ENCODE assay signal across 8 mouse cellular contexts in genomic region chr16:32913937-32914881, GRCm38 (mm10). TPM values are rescaled to one million over a fixed set of nuclear protein-coding genes. Genes with fewer than 3 reads are reported as not detected.
DNase-seq lines count a peak whose midpoint lies in the region; ATAC-seq and TF ChIP-seq lines count a peak whose summit lies in the region.

Gene Lrch3 (plus strand): TSS chr16:32914100.

- no peaks in the 10 kb centered on the region for H3K9me3 ChIP-seq in heart, embryonic 10.5 days
- H3K9me3 ChIP-seq in kidney, embryonic 15.5 days (replicated peaks), result no peaks in the 10 kb centered on the region

- H3K27me3 ChIP-seq in heart, embryonic 10.5 days (ENCODE audit: insufficient read depth, poor library complexity, severe bottlenecking), result no peaks in the 10 kb centered on the region
- H3K27me3 ChIP-seq in kidney, embryonic 15.5 days, result no peaks in the 10 kb centered on the region

- peak within 1 kb of the TSS; percentile 47 for H3K27ac ChIP-seq in bone marrow macrophage, adult 2 months (ENCODE audit: insufficient read depth, low read depth, low read length)
- peak within 1 kb of the TSS; percentile 45 for H3K27ac ChIP-seq in embryonic fibroblast, embryonic 13.5 days (ENCODE audit: insufficient read depth, low read length)
- peak within 1 kb of the TSS; percentile 98 for H3K27ac ChIP-seq in heart, embryonic 10.5 days
- H3K27ac ChIP-seq in kidney, embryonic 15.5 days, result peak within 1 kb of the TSS; percentile 95

- WGBS in heart, embryonic 10.5 days, result under 1% methylated on average over 84 of the region's 85 CpGs
- WGBS in kidney, embryonic 15.5 days, result under 1% methylated on average over 82 of the region's 85 CpGs

- no peaks in the 10 kb centered on the region for H3K36me3 ChIP-seq in heart, embryonic 10.5 days
- peaks cover 5% of the 10 kb centered on the region for H3K36me3 ChIP-seq in kidney, embryonic 15.5 days

- peak within 1 kb of the TSS; percentile 91 for H3K9ac ChIP-seq in kidney, embryonic 15.5 days

- H3K4me2 ChIP-seq in kidney, embryonic 15.5 days, result peak within 1 kb of the TSS; percentile 87

- TF ChIP-seq CTCF in bone marrow macrophage, adult 2 months (IDR thresholded peaks at IDR 0.05; ENCODE audit: low read depth, low read length), result no peak
- TF ChIP-seq CTCF in embryonic fibroblast, embryonic 13.5 days (IDR thresholded peaks at IDR 0.05; ENCODE audit: borderline replicate concordance, insufficient read depth, low read length), result no peak

- TF ChIP-seq POLR2A in bone marrow macrophage, adult 2 months (IDR thresholded peaks at IDR 0.05; ENCODE audit: borderline replicate concordance, low read depth, low read length), result peak; percentile 91
- peak; percentile 93 for TF ChIP-seq POLR2A in embryonic fibroblast, embryonic 13.5 days (IDR thresholded peaks at IDR 0.05; ENCODE audit: low read depth, low read length)

- peak; percentile 94 for DNase-seq in A20 (ENCODE audit: low read depth, low spot score)
- DNase-seq in heart, embryonic 10.5 days (ENCODE audit: low spot score), result peak; percentile 97
- peak; percentile 98 for DNase-seq in liver
- DNase-seq in spleen, postnatal 4 days (ENCODE audit: low spot score in 2 of 2), result peak; percentile 94 to 99

- H3K4me1 ChIP-seq in bone marrow macrophage, adult 2 months (ENCODE audit: control insufficient read depth, insufficient read depth, low read length), result peaks cover 11% of the 10 kb centered on the region
- H3K4me1 ChIP-seq in embryonic fibroblast, embryonic 13.5 days (ENCODE audit: control insufficient read depth, insufficient read depth, low read length), result peaks cover 4% of the 10 kb centered on the region; the same call in 1 of the 2 replicates
- peaks cover 5% of the 10 kb centered on the region; the same call in 1 of the 2 replicates for H3K4me1 ChIP-seq in heart, embryonic 10.5 days
- peaks cover 10% of the 10 kb centered on the region for H3K4me1 ChIP-seq in kidney, embryonic 15.5 days

- H3K4me3 ChIP-seq in bone marrow macrophage, adult 2 months (ENCODE audit: insufficient read depth, low read length), result peak within 1 kb of the TSS; percentile 89
- H3K4me3 ChIP-seq in embryonic fibroblast, embryonic 13.5 days (ENCODE audit: insufficient read depth, low read length), result peak within 1 kb of the TSS; percentile 85
- H3K4me3 ChIP-seq in heart, embryonic 10.5 days, result peak within 1 kb of the TSS; percentile 97
- H3K4me3 ChIP-seq in kidney, embryonic 15.5 days (replicated peaks), result peak within 1 kb of the TSS; percentile 98

- ATAC-seq in kidney, embryonic 15.5 days (replicated peaks; ENCODE audit: low FRiP score), result peak; percentile 96
- peak; percentile 82 for ATAC-seq in monocyte, adult 5-6 weeks (replicated peaks; ENCODE audit: insufficient number of reproducible peaks, low FRiP score, low TSS enrichment, poor library complexity, severe bottlenecking)

RNA-seq across cellular contexts. Expression of gene Lrch3, which starts in this region (rescaled TPM):
- polyA plus RNA-seq in bone marrow macrophage, adult 2 months (2012; ENCODE audit: insufficient read depth, insufficient read length, missing spikeins), result 29.1 and 32.7 TPM in 2 replicates
- 39.9 and 52.7 TPM in 2 replicates for polyA plus RNA-seq in embryonic fibroblast, embryonic 13.5 days (2011; ENCODE audit: insufficient read length, low read depth, missing spikeins)
- polyA plus RNA-seq in heart, embryonic 10.5 days (2016; fragmentation: Nextera tagmentation; extraction: Ambion mirVana), result 23.7 and 26.6 TPM in 2 replicates
- polyA plus RNA-seq in kidney, embryonic 15.5 days (2015; fragmentation: Nextera tagmentation; extraction: Ambion mirVana), result 23.6 and 25.9 TPM in 2 replicates
- 37.4 to 67.8 TPM (median 44.9 TPM) in 3 replicates for total RNA-seq in monocyte, adult 5-6 weeks (2017)

Comparison
In these comparisons a context has a peak if more than half of its experiments do, and no peak if none do; other contexts are left out.
1. Peak in every context shown above with its lines: DNase-seq, ATAC-seq, H3K4me3 ChIP-seq and H3K27ac ChIP-seq.
2. H3K27ac ChIP-seq: peak in every context shown above with its lines; median percentile 98 in heart, embryonic 10.5 days; 95 in kidney, embryonic 15.5 days; 47 in bone marrow macrophage, adult 2 months; 45 in embryonic fibroblast, embryonic 13.5 days.